Comparison of ENCODE assay signal across 8 mouse cellular contexts in genomic region chr8:124793172-124793651, GRCm38 (mm10). TPM values are rescaled to one million over a fixed set of nuclear protein-coding genes. Genes with fewer than 3 reads are reported as not detected.
DNase-seq lines count a peak whose midpoint lies in the region; ATAC-seq and TF ChIP-seq lines count a peak whose summit lies in the region.

No protein-coding gene starts in this region.

- DNase-seq in forebrain, embryonic 14.5 days (ENCODE audit: low spot score): peak; percentile 74
- peak; percentile 94 for DNase-seq in heart, postnatal 10 days
- DNase-seq in kidney, postnatal 25 days: peak; percentile 92 to 94
- DNase-seq in stomach, postnatal 0 days (ENCODE audit: low spot score): peak; percentile 88

- no peak for TF ChIP-seq CTCF in stomach, postnatal 0 days (IDR thresholded peaks at IDR 0.05; ENCODE audit: low read depth)

- H3K27me3 ChIP-seq in forebrain, embryonic 14.5 days (replicated peaks; ENCODE audit: control insufficient read depth, insufficient read depth, low read length): peaks cover 15% of the 10 kb centered on the region
- peaks cover 59% of the 10 kb centered on the region for H3K27me3 ChIP-seq in liver, embryonic 16.5 days (ENCODE audit: control insufficient read depth, insufficient read depth, low read depth, low read length)
- peaks cover 29% of the 10 kb centered on the region for H3K27me3 ChIP-seq in neural tube, embryonic 13.5 days
- H3K27me3 ChIP-seq in stomach, postnatal 0 days (ENCODE audit: control insufficient read depth, insufficient read depth, low read length): peaks cover 24% of the 10 kb centered on the region

- no peaks in the 10 kb centered on the region for H3K9me3 ChIP-seq in forebrain, embryonic 14.5 days (replicated peaks; ENCODE audit: control insufficient read depth, low read length)
- H3K9me3 ChIP-seq in liver, embryonic 16.5 days (replicated peaks; ENCODE audit: control insufficient read depth, low read length): no peaks in the 10 kb centered on the region
- H3K9me3 ChIP-seq in neural tube, embryonic 13.5 days: no peaks in the 10 kb centered on the region
- no peaks in the 10 kb centered on the region for H3K9me3 ChIP-seq in stomach, postnatal 0 days (ENCODE audit: control insufficient read depth, low read length)

- peak overlapping the region; percentile 77 for H3K9ac ChIP-seq in forebrain, embryonic 14.5 days (ENCODE audit: low read length)
- no peak overlapping the region for H3K9ac ChIP-seq in liver, embryonic 16.5 days (ENCODE audit: low read depth, low read length)
- H3K9ac ChIP-seq in neural tube, embryonic 13.5 days: peak overlapping the region; percentile 93
- no peak overlapping the region for H3K9ac ChIP-seq in stomach, postnatal 0 days (ENCODE audit: low read length)

- peak overlapping the region; percentile 90 for H3K27ac ChIP-seq in forebrain, embryonic 14.5 days (ENCODE audit: low read depth, low read length)
- no peak overlapping the region for H3K27ac ChIP-seq in liver, embryonic 16.5 days (ENCODE audit: low read length)
- peak overlapping the region; percentile 98 for H3K27ac ChIP-seq in neural tube, embryonic 13.5 days (replicated peaks)
- no peak overlapping the region for H3K27ac ChIP-seq in stomach, postnatal 0 days (replicated peaks)

- WGBS in forebrain, embryonic 14.5 days: under 1% methylated on average over 51 of the region's 51 CpGs
- WGBS in liver, embryonic 16.5 days (ENCODE audit: insufficient replicate concordance): under 1% methylated on average over 50 of the region's 51 CpGs
- under 1% methylated on average over 46 of the region's 51 CpGs for WGBS in neural tube, embryonic 13.5 days
- WGBS in stomach, postnatal 0 days: under 1% methylated on average over 35 of the region's 51 CpGs

- peak overlapping the region; percentile 94 for H3K4me2 ChIP-seq in forebrain, embryonic 14.5 days (ENCODE audit: low read length)
- H3K4me2 ChIP-seq in liver, embryonic 16.5 days (ENCODE audit: low read depth, low read length): peak overlapping the region; percentile 77
- peak overlapping the region; percentile 89 for H3K4me2 ChIP-seq in neural tube, embryonic 13.5 days
- H3K4me2 ChIP-seq in stomach, postnatal 0 days (replicated peaks; ENCODE audit: low read depth): peak overlapping the region; percentile 96

- H3K36me3 ChIP-seq in forebrain, embryonic 14.5 days (ENCODE audit: control insufficient read depth, insufficient read depth, low read length): no peaks in the 10 kb centered on the region
- H3K36me3 ChIP-seq in liver, embryonic 16.5 days (ENCODE audit: control insufficient read depth, insufficient read depth): no peaks in the 10 kb centered on the region
- no peaks in the 10 kb centered on the region for H3K36me3 ChIP-seq in neural tube, embryonic 13.5 days
- no peaks in the 10 kb centered on the region for H3K36me3 ChIP-seq in stomach, postnatal 0 days (ENCODE audit: control insufficient read depth, insufficient read depth, low read length)

- H3K4me1 ChIP-seq in forebrain, embryonic 14.5 days (ENCODE audit: control insufficient read depth, insufficient read depth, low read length): peaks cover 18% of the 10 kb centered on the region
- peaks cover 6% of the 10 kb centered on the region for H3K4me1 ChIP-seq in liver, embryonic 16.5 days (ENCODE audit: control insufficient read depth, low read depth, low read length)
- peaks cover 66% of the 10 kb centered on the region for H3K4me1 ChIP-seq in neural tube, embryonic 13.5 days (replicated peaks)
- 0 out of 2 replicates have a peak, but pooled peaks cover 4% of the 10 kb centered on the region for H3K4me1 ChIP-seq in stomach, postnatal 0 days (replicated peaks; ENCODE audit: control insufficient read depth, insufficient read depth)

- peak; percentile 49 for ATAC-seq in CD4-positive, CD25-positive, alpha-beta regulatory T cell, adult 4 months
- ATAC-seq in cerebellum, adult (ENCODE audit: insufficient number of reproducible peaks, low FRiP score, low TSS enrichment): peak; percentile 18; the same call in 1 of the 2 replicates
- ATAC-seq in forebrain, embryonic 14.5 days: peak; percentile 66
- ATAC-seq in liver, embryonic 16.5 days (ENCODE audit: low read depth): peak; percentile 77
- peak; percentile 77 for ATAC-seq in neural tube, embryonic 13.5 days (ENCODE audit: low read depth)
- ATAC-seq in stomach, postnatal 0 days (ENCODE audit: low FRiP score, low TSS enrichment): peak; percentile 79

- H3K4me3 ChIP-seq in forebrain, embryonic 14.5 days (ENCODE audit: low read depth, low read length): peak overlapping the region; percentile 61
- peak overlapping the region; percentile 54 for H3K4me3 ChIP-seq in liver, embryonic 16.5 days (ENCODE audit: low read depth, low read length)
- peak overlapping the region; percentile 84 for H3K4me3 ChIP-seq in neural tube, embryonic 13.5 days
- peak overlapping the region; percentile 51 for H3K4me3 ChIP-seq in stomach, postnatal 0 days (ENCODE audit: low read depth, low read length)

- no peak for TF ChIP-seq EP300 in stomach, postnatal 0 days (optimal IDR thresholded peaks at IDR 0.05)

- intact Hi-C loops in heart, postnatal 10 days (cut with DNase I): no loop called here

RNA-seq across cellular contexts. Expression of gene Trim67, which starts 0.3 kb away (rescaled TPM):
- polyA plus RNA-seq in CD4-positive, CD25-positive, alpha-beta regulatory T cell, adult 4 months (2017; shearing (Covaris generic)): not detected
- polyA plus RNA-seq in forebrain, embryonic 14.5 days (2014; fragmentation: Nextera tagmentation; extraction: Ambion mirVana): 16.5 and 22.0 TPM in 2 replicates
- total RNA-seq in heart, postnatal 10 days (2021): 1 to 10 TPM in 1 of 2 experiments, under 1 TPM in 1; 0.22 to 1.2 TPM
- 0.02 TPM in 2 replicates for polyA plus RNA-seq in liver, embryonic 16.5 days (2015; fragmentation: Nextera tagmentation; extraction: Ambion mirVana)
- polyA plus RNA-seq in neural tube, embryonic 13.5 days (2015; fragmentation: Nextera tagmentation; extraction: Ambion mirVana): 21.1 TPM in 2 replicates
- polyA plus RNA-seq in stomach, postnatal 0 days (2015; fragmentation: Nextera tagmentation; extraction: Ambion mirVana): 0.23 and 0.33 TPM in 2 replicates

RNA-seq across cellular contexts. Expression of gene Fam89a, which starts 41.6 kb away (rescaled TPM):
- polyA plus RNA-seq in CD4-positive, CD25-positive, alpha-beta regulatory T cell, adult 4 months (2017; shearing (Covaris generic)): under 1 TPM; 0.73 to 0.80 TPM
- polyA plus RNA-seq in forebrain, embryonic 14.5 days (2014; fragmentation: Nextera tagmentation; extraction: Ambion mirVana): 0.27 and 0.38 TPM in 2 replicates
- 1 to 10 TPM; 1.8 TPM for total RNA-seq in heart, postnatal 10 days (2021)
- polyA plus RNA-seq in liver, embryonic 16.5 days (2015; fragmentation: Nextera tagmentation; extraction: Ambion mirVana): 2.1 and 2.3 TPM in 2 replicates
- 12.1 and 15.9 TPM in 2 replicates for polyA plus RNA-seq in neural tube, embryonic 13.5 days (2015; fragmentation: Nextera tagmentation; extraction: Ambion mirVana)
- 12.5 and 13.0 TPM in 2 replicates for polyA plus RNA-seq in stomach, postnatal 0 days (2015; fragmentation: Nextera tagmentation; extraction: Ambion mirVana)

Comparison
In these comparisons a context has a peak if more than half of its experiments do, and no peak if none do; other contexts are left out.
1. ATAC-seq: peak in every context shown above with its lines; median percentile 79 in stomach, postnatal 0 days; 77 in liver, embryonic 16.5 days; 77 in neural tube, embryonic 13.5 days; 66 in forebrain, embryonic 14.5 days; 49 in CD4-positive, CD25-positive, alpha-beta regulatory T cell, adult 4 months; 18 in cerebellum, adult.
2. H3K27ac ChIP-seq: peak in forebrain, embryonic 14.5 days (single experiment) and neural tube, embryonic 13.5 days (single experiment); none in liver, embryonic 16.5 days (single experiment) and stomach, postnatal 0 days (single experiment).
3. H3K9ac ChIP-seq: peak in forebrain, embryonic 14.5 days (single experiment) and neural tube, embryonic 13.5 days (single experiment); none in liver, embryonic 16.5 days (single experiment) and stomach, postnatal 0 days (single experiment).
4. RNA of gene Trim67, which starts 0.3 kb away (polyA plus RNA-seq): 21.1 TPM in neural tube, embryonic 13.5 days and 16.5 to 22.0 TPM in forebrain, embryonic 14.5 days; 0.23 to 0.33 TPM in stomach, postnatal 0 days, not detected in CD4-positive, CD25-positive, alpha-beta regulatory T cell, adult 4 months and 0.02 TPM in liver, embryonic 16.5 days; every median in the first group is over 10 times any median in the second.
5. Peak in every context shown above with its lines, with median percentiles within 50 percentile points of each other: DNase-seq, H3K4me2 ChIP-seq and H3K4me3 ChIP-seq.